Mouse (Mus musculus) neural tube, embryonic 12.5 days (tissue): ENCODE data around the gene Fyn. TPM values are rescaled to one million over a fixed set of nuclear protein-coding genes. Genes with fewer than 3 reads are reported as not detected.

Experiments
- ATAC-seq: fragments of 200-750 bp; cut with Nextera tagmentation; 2 replicates; pipeline ENCODE4 v1.8.0; 2017; ENCODE audit warnings: low read depth, mild to moderate bottlenecking, moderate TSS enrichment, moderate library complexity; ENCODE audit not compliant: low FRiP score
- H3K27ac ChIP-seq: fragments of 300-500 bp; sonication (generic); 2 replicates; pipeline ENCODE4 v1.5.1; 2016
- H3K27me3 ChIP-seq: fragments of 300-500 bp; sonication (generic); replicated peaks from 2 replicates; pipeline ENCODE4 v1.6.1; 2016; ENCODE audit warnings: mild to moderate bottlenecking
- H3K36me3 ChIP-seq: fragments of 300-500 bp; sonication (generic); 2 replicates; pipeline ENCODE4 v1.6.1; 2016; ENCODE audit warnings: mild to moderate bottlenecking
- H3K4me1 ChIP-seq: fragments of 300-500 bp; sonication (generic); 2 replicates; pipeline ENCODE4 v1.6.1; 2016
- H3K4me2 ChIP-seq: fragments of 300-500 bp; sonication (generic); replicated peaks from 2 replicates; pipeline ENCODE4 v1.6.1; 2016; ENCODE audit warnings: mild to moderate bottlenecking
- H3K4me3 ChIP-seq: fragments of 300-500 bp; sonication (generic); 2 replicates; pipeline ENCODE4 v1.5.1; 2016
- H3K9ac ChIP-seq: fragments of 300-500 bp; sonication (generic); 2 replicates; pipeline ENCODE4 v1.6.1; 2016; ENCODE audit warnings: mild to moderate bottlenecking
- H3K9me3 ChIP-seq: fragments of 300-500 bp; sonication (generic); 2 replicates; pipeline ENCODE4 v1.6.1; 2016; ENCODE audit warnings: mild to moderate bottlenecking
- WGBS: fragments of 180-500 bp; shearing (Covaris S2); methylation state at CpG from one replicate; pipeline ENCODE4 v1.1.7; 2016; 5-methylcytosine and 5-hydroxymethylcytosine counted together
- polyA plus RNA-seq: library from polyadenylated mRNA; unstranded; fragments of >200 nt; fragmentation: Nextera tagmentation; extraction: Ambion mirVana; gene quantifications from 2 replicates; pipeline ENCODE4 v1.2.1, GENCODE M21; 2016

The Fyn gene
- polyA plus RNA-seq, 1 experiment from 2014 or later, result 79.8 TPM

DNA sequence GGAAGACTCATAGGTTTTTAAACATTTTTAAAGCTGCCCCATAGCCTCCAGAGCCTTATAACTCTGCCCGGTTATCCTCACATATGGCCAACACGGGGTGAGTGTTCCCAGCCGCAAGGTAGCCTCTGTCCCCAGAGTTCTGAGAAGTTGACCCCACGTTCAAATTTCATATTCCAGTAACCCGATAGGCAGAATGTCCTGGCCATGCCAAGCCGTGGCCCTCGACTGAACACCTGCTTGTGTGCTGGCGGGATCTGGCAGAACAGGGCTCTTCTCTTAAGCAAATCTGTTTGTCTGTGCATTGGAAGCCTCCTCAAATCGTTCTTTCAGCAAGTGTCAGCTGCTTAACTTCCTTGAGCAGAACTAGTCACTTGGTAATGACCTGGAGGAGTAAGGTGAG lies 188.7 kb downstream of the Fyn start:
- Histone ChIP-seq H3K27ac (no peak overlapping the region), H3K27me3 (no peaks in the 10 kb centered on the region), H3K9ac (no peak overlapping the region), H3K9me3 (no peaks in the 10 kb centered on the region), H3K4me2 (no peak overlapping the region), H3K4me1 (peaks cover 58% of the 10 kb centered on the region), H3K36me3 (peaks cover 7% of the 10 kb centered on the region; the same call in 1 of the 2 replicates), H3K4me3 (no peak overlapping the region)
- ATAC-seq, result no peak
- 89% methylated on average over 9 of the region's 9 CpGs for WGBS

DNA sequence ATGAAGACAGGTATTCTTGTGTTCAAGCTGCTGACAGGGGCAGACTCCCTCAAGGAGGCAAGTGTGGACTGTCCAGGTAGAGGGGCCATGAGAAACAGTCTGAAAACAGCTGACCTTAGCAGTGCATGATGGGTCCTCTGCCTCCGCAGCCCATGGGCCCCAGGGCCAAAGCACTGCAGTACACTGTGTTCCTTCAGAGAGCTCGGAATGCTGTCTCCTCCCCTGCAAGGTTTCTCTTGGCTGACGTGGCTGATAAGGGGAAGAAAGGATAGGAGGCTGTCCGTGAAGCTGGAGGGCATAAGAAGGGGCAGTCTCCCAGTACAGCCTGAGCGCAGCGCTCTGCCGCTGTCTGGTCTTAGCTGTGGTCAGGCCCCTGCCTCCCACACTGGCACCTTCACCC lies 189.2 kb downstream of the Fyn start:
- 64% methylated on average over 7 of the region's 7 CpGs for WGBS
- no peak for ATAC-seq
- Histone ChIP-seq H3K27ac (peak overlapping the region; percentile 34; the same call in 1 of the 2 replicates), H3K36me3 (peaks cover 7% of the 10 kb centered on the region; the same call in 1 of the 2 replicates), H3K27me3 (no peaks in the 10 kb centered on the region), H3K4me1 (peaks cover 54% of the 10 kb centered on the region), H3K9me3 (no peaks in the 10 kb centered on the region), H3K9ac (peak overlapping the region; percentile 40; the same call in 1 of the 2 replicates), H3K4me3 (no peak overlapping the region), H3K4me2 (no peak overlapping the region)

DNA sequence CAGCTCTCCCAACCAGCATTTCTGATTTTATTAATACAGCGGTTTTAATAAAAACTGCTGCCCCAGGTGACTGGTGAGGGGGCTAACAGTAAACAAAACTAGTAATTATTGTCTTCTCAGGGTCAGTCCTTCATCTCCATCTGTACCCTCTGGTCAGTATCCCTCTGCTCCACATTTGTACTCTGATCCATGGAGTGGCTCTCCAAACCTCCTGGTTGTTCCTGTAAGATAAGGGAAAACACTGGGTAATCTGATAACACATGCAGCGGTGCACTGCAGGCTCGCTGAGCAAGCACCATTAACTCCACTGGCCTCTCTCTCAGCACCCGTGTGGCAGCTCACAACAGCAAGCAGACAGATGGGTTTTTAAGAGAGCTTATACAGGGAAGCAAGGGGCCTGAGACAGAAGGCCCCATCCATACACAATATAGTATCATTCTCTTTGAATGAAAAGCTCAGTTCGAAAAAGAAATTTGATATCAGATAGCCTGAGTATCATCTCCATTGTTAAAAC lies 189.9 kb downstream of the Fyn start:
- H3K4me1 ChIP-seq, result peaks cover 53% of the 10 kb centered on the region
- 0 out of 2 replicates have a peak, but pooled peaks have one; percentile 15 for ATAC-seq
- H3K9me3 ChIP-seq, result no peaks in the 10 kb centered on the region
- no peak overlapping the region for H3K4me3 ChIP-seq
- H3K27me3 ChIP-seq, result no peaks in the 10 kb centered on the region
- 51% methylated on average over 5 of the region's 5 CpGs for WGBS
- H3K36me3 ChIP-seq, result peaks cover 8% of the 10 kb centered on the region; the same call in 1 of the 2 replicates
- H3K4me2 ChIP-seq, result no peak overlapping the region
- no peak overlapping the region for H3K27ac ChIP-seq
- no peak overlapping the region for H3K9ac ChIP-seq

DNA sequence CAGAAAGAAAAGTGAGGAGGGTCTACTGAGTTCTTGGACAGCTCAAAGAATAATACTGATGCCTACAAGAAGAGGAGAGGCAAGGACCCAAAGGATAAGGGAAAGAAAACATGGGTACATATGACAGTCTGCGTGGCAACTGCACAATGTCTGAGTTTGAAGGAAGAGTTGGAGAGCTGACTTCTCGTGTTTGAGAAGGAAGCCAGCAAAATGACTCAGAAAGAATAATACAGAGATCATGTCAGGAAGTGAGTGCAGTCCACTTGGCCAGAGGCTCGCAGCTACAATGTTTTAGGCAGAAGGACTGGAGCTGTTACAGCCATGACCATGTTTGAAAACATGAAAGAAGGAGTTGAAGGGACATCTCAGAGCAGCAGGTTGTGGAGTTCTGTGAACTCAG lies 190.7 kb downstream of the Fyn start:
- H3K4me3 ChIP-seq, result no peak overlapping the region
- no peak for ATAC-seq
- peaks cover 48% of the 10 kb centered on the region for H3K4me1 ChIP-seq
- H3K27ac ChIP-seq, result no peak overlapping the region
- H3K36me3 ChIP-seq, result peaks cover 12% of the 10 kb centered on the region; the same call in 1 of the 2 replicates
- H3K27me3 ChIP-seq, result no peaks in the 10 kb centered on the region
- H3K9ac ChIP-seq, result no peak overlapping the region
- no peak overlapping the region for H3K4me2 ChIP-seq
- no peaks in the 10 kb centered on the region for H3K9me3 ChIP-seq
- WGBS, result 82% methylated on average over 3 of the region's 3 CpGs

DNA sequence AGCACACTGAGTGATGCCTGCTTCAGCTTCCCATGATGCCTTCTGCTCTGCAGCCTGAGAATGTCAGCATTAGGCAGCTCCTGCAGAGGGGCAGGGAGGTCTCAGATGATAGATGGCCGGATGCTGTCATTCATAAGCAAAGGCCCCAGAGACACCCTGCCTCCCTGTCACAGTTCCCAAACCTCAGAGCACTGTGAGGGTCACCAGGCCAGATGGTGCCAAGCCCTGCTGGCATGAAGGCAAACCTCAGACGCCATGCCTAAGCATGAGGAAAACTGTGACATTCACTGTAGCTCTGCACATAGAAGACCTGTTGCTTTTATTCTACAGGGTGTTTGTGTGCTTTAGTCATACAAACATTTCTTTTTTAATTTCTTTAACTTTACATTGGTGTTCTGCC lies 193.7 kb downstream of the Fyn start:
- Histone ChIP-seq H3K9ac (no peak overlapping the region), H3K27me3 (no peaks in the 10 kb centered on the region), H3K9me3 (no peaks in the 10 kb centered on the region), H3K4me3 (no peak overlapping the region), H3K4me1 (peaks cover 33% of the 10 kb centered on the region), H3K27ac (no peak overlapping the region), H3K4me2 (no peak overlapping the region), H3K36me3 (peaks cover 29% of the 10 kb centered on the region; the same call in 1 of the 2 replicates)
- no peak for ATAC-seq
- 79% methylated on average over 2 of the region's 2 CpGs for WGBS

DNA sequence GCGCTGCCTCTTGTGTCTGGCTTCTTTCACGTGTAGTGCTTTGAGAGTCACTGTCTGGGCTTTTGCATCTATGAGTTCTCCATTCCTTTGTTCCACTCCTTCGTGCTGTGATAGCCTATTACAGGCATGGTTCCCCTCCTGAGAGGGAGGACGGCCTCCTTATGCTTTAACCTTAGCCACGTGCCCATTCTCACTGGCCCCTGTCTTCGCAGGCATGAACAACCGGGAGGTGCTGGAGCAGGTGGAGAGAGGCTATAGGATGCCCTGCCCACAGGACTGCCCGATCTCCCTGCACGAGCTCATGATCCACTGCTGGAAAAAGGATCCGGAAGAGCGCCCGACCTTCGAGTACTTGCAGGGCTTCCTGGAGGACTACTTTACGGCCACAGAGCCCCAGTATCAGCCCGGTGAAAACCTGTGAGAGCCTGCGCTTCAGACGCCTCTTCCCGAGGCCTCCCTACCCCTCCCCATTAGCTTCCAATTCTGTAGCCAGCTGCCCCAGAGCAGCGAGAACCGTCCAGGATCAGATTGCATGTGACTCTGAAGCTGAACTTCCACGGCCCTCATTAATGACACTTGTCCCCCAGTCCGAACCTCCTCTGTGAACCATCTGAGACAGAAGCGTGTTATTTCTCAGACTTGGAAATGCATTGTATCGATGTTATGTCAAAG lies 195.0 kb downstream of the Fyn start:
- ATAC-seq, result no peak
- WGBS, result 45% methylated on average over 24 of the region's 24 CpGs
- no peak overlapping the region for H3K4me3 ChIP-seq
- H3K27ac ChIP-seq, result 0 out of 2 replicates have a peak overlapping the region, but pooled peaks have one; percentile 11
- no peaks in the 10 kb centered on the region for H3K9me3 ChIP-seq
- H3K27me3 ChIP-seq, result no peaks in the 10 kb centered on the region
- H3K4me1 ChIP-seq, result peaks cover 20% of the 10 kb centered on the region
- H3K36me3 ChIP-seq, result peaks cover 34% of the 10 kb centered on the region; the same call in 1 of the 2 replicates
- H3K4me2 ChIP-seq, result no peak overlapping the region
- no peak overlapping the region; the same call in 1 of the 2 replicates for H3K9ac ChIP-seq

GRCm38 (mm10) chr10:39566901-39567300 lies 198.2 kb downstream of the Fyn start:
- H3K9me3 ChIP-seq, result no peaks in the 10 kb centered on the region
- no peak overlapping the region for H3K4me2 ChIP-seq
- H3K4me1 ChIP-seq, result peaks cover 29% of the 10 kb centered on the region
- H3K9ac ChIP-seq, result no peak overlapping the region
- no peak overlapping the region for H3K27ac ChIP-seq
- peaks cover 27% of the 10 kb centered on the region; the same call in 1 of the 2 replicates for H3K36me3 ChIP-seq
- ATAC-seq, result no peak
- H3K4me3 ChIP-seq, result no peak overlapping the region
- no peaks in the 10 kb centered on the region for H3K27me3 ChIP-seq
- WGBS, result 86% methylated on average over 12 of the region's 12 CpGs

- Histone ChIP-seq H3K9ac (no peak overlapping the region), H3K27me3 (no peaks in the 10 kb centered on the region), H3K36me3 (peaks cover 21% of the 10 kb centered on the region; the same call in 1 of the 2 replicates), H3K9me3 (no peaks in the 10 kb centered on the region), H3K27ac (no peak overlapping the region), H3K4me3 (no peak overlapping the region), H3K4me2 (no peak overlapping the region), H3K4me1 (peaks cover 34% of the 10 kb centered on the region)
- WGBS, result 89% methylated on average over 4 of the region's 4 CpGs
- no peak for ATAC-seq
Measured at GRCm38 (mm10) chr10:39568991-39569390, 200.3 kb downstream of the Fyn start.

- Histone ChIP-seq H3K4me1 (peaks cover 29% of the 10 kb centered on the region), H3K9me3 (no peaks in the 10 kb centered on the region), H3K36me3 (peaks cover 12% of the 10 kb centered on the region; the same call in 1 of the 2 replicates), H3K27ac (no peak overlapping the region), H3K4me3 (no peak overlapping the region), H3K9ac (no peak overlapping the region), H3K27me3 (no peaks in the 10 kb centered on the region), H3K4me2 (no peak overlapping the region)
- WGBS, result 48% methylated on average over 7 of the region's 7 CpGs
- ATAC-seq, result peak; percentile 14; the same call in 1 of the 2 replicates
Measured at GRCm38 (mm10) chr10:39571011-39571410, 202.4 kb downstream of the Fyn start.

DNA sequence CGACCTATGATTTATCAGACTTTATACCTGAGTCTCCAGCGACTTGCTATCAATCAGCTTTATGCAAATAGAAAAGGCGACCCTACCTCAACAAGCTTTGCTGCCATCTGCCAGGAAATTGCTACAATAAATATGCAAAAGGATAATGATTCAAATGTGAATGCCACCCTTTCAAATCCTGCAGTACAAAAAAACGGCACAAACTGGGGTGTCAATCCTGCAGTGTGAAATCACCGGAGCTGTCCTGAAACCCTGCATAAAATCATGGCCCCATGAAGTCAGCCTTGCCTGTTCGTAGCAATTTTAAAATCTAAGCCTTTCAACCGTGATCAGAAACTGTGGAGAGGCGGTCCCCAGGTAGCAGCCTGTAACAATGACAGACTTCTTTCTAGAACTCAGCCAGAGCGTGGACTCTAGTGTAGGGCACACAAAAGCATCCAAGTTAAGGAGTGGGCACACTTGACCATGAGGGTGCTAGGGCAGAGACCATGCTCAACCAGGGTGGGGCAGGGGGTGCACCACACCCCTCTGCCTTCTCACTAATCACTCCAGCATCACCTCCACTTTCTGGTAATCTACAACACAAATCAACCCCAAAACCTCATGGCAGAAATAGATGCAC lies 203.5 kb downstream of the Fyn start:
- Histone ChIP-seq H3K9me3 (no peaks in the 10 kb centered on the region), H3K27me3 (no peaks in the 10 kb centered on the region), H3K4me2 (no peak overlapping the region), H3K36me3 (peaks cover 6% of the 10 kb centered on the region; the same call in 1 of the 2 replicates), H3K9ac (no peak overlapping the region), H3K27ac (peak overlapping the region; percentile 57; the same call in 1 of the 2 replicates), H3K4me3 (no peak overlapping the region), H3K4me1 (peaks cover 29% of the 10 kb centered on the region)
- 47% methylated on average over 9 of the region's 9 CpGs for WGBS
- peak; percentile 11; the same call in 1 of the 2 replicates for ATAC-seq

DNA sequence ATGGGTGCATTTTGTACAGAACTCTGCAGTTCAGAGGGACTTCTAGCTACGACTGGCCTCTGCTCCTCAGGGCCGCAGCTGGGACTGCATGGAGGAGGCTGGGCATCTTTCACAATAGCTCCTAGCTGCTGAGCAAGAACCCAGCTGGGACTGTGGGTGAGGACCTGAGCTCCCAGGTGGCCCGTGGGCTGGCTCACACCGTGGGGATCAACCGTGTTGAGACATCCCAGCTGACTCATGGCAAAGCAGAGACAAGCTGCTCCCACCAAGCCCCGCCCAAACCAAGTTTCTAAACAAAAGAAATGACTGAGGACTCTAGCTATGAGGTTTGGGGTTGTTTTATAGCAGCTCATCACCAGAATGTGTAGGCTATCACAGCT lies 204.0 kb downstream of the Fyn start:
- Histone ChIP-seq H3K9me3 (no peaks in the 10 kb centered on the region), H3K4me3 (no peak overlapping the region), H3K4me2 (no peak overlapping the region), H3K36me3 (0 out of 2 replicates have a peak, but pooled peaks cover 5% of the 10 kb centered on the region), H3K27ac (peak overlapping the region; percentile 57; the same call in 1 of the 2 replicates), H3K27me3 (no peaks in the 10 kb centered on the region), H3K4me1 (peaks cover 32% of the 10 kb centered on the region), H3K9ac (no peak overlapping the region)
- WGBS, result 25% methylated on average over 6 of the region's 6 CpGs
- ATAC-seq, result peak; percentile 47

- no peak overlapping the region for H3K9ac ChIP-seq
- no peak overlapping the region for H3K27ac ChIP-seq
- no peak for ATAC-seq
- H3K4me2 ChIP-seq, result no peak overlapping the region
- no peaks in the 10 kb centered on the region for H3K36me3 ChIP-seq
- H3K27me3 ChIP-seq, result no peaks in the 10 kb centered on the region
- H3K4me1 ChIP-seq, result peaks cover 34% of the 10 kb centered on the region
- 85% methylated on average over 6 of the region's 6 CpGs for WGBS
- no peak overlapping the region for H3K4me3 ChIP-seq
- no peaks in the 10 kb centered on the region for H3K9me3 ChIP-seq
Measured at GRCm38 (mm10) chr10:39576466-39576865, 207.8 kb downstream of the Fyn start.
